Mouse (Mus musculus) layer of hippocampus, adult 8-10 months (tissue): ENCODE results near the gene Gm13124. TPM values are rescaled to one million over a fixed set of nuclear protein-coding genes. Genes with fewer than 3 reads are reported as not detected.
"Not testable (repeated sequence)": the region's sequence is repeated elsewhere in the genome, so short reads cannot be mapped to it uniquely, and the experiment has no call there.

Experiments
- DNase-seq, 2 experiments: peaks; one replicate each; pipeline ENCODE4 v3.0.0; 2022; ENCODE audit warnings: low spot score in 2 of 2
- total RNA-seq, 4 experiments: library from RNA; stranded (reverse); gene quantifications; 2 replicates each; pipeline ENCODE4 v1.2.4; 2022

Gm13124 gene
- total RNA-seq: not detected

GRCm38 (mm10) chr4:144565034-144565433, at the start of gene Gm13124:
TSS of gene Gm13124 (minus strand) at chr4:144565134.
- DNase-seq: no peak

DNA sequence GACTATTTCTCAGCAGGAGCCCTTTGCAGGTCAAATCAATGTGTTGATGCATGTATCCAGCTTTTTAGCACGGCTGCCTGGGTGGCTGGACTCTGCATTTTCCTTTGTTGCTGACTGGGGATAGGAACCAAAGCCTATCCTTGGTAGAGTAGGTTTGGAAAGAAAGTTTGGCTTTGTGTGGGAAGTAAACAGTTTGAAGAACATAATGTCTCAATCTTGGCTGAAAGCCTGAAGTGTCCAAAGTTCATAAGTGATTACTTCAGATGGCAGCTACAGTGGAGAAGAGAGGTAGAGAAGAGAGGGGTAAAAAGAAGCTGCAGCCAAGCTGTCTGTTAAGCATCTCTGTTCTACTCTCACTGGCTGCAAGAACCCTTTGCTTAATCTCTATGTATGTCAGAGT, 49.7 kb upstream of the Gm13124 start:
- no peak for DNase-seq

DNA sequence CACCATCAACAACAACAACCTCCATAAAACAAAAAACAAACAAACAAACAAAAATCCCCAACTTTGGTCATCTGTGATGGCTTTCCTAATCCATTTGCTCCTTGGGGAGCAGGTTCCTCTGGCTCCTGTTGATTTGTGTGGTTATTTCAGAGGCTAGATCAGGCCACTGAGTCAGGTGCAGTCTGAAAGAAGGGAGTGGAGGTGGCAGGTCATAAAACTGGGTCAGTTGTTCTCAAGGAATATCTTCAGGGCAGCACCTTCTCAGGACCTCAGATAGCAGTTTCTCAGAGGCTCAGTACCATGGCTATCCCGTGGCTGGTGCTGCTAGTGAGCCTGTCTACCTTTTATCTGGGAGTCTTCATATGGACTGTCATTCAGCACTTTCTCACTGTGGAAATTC, 48.5 kb upstream of the Gm13124 start, which contains the start of gene Aadacl4:
TSS of gene Aadacl4 (plus strand) at position 301 of the 400 bp plus-strand sequence.
- no peak for DNase-seq

- no peak for DNase-seq
These were observed 27.9 kb upstream of the Gm13124 start for GRCm38 (mm10) chr4:144592790-144593189.

DNA sequence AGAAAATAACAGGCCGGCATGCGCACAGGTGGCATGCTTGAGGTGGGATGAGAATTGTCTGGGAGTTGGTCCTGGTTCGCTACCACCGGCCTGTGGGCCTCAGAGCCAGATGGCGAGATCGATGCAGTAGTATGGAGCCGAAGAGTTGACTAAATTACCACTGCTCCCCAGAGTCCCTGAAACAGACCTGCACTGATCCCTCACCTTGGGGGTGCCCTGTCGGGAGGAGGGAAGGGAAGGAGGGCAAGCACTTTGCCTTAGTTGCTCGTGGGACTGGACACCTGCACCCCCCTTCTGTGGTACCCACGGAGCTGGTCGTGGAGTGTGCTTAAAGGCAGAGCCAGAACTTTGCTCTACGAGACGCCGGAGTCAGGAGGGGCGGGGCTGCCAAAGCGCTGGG, 21.3 kb upstream of the Gm13124 start:
- not testable (repeated sequence) for DNase-seq

DNA sequence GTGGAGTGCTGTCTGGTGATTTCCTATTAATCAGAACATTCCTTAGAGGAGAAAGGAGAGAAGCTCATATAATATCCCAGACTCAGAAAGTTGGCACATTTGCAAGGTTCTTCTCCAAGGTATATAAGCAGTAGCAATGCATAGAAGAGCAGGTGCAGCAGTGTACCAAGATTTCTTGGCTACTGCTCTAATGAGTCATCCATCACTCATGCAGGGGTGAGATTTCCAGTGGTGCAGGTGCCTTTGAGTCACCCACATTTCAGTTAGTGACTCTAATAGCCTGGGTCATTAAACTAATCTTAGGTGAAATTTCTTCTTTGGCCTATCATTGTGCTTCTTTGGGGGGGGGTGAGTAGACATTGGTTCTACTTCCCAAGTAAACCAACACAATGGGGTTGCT, 2.8 kb upstream of the Gm13124 start:
- no peak for DNase-seq

DNA sequence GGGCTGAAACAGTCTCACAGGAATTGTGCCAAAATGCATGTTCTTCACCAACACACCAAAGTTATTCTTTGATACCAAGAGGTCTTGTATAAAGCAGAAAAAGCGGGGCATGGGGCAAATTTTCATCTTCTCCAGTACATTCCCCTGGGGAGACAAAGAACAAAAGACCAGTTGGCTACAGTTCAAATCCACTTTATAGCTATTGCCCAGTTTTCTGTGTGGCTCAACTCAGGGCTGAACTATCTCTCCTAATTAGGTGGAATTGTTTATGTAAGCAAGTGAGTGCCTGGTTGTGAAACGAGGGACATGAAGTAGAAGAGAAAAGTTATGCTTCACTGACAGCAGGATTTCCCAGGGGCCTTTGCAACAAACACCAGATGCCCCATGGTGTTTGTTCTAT, 3.7 kb downstream of the Gm13124 start:
- DNase-seq: no peak

GRCm38 (mm10) chr4:144559792-144560191, 5.1 kb downstream of the Gm13124 start:
- DNase-seq: no peak

DNA sequence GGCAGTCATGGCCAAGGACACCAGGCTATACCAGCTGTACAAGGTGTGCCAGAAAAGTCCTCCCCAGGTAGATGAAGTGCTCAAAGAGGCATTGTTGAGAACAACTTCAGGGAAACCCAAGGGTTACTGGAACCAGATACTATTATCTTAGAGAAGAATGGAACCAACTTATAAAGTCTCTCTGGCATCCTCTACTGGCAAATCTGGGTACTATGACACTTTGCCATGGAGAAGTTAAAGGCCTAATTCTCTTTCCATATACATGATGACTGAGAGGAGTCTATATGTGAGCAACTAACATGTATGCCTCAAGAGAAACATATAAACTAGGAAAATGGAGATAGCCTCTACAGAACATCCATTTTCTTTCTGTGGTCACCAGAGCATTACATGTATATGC, 13.8 kb downstream of the Gm13124 start:
- no peak for DNase-seq

DNA sequence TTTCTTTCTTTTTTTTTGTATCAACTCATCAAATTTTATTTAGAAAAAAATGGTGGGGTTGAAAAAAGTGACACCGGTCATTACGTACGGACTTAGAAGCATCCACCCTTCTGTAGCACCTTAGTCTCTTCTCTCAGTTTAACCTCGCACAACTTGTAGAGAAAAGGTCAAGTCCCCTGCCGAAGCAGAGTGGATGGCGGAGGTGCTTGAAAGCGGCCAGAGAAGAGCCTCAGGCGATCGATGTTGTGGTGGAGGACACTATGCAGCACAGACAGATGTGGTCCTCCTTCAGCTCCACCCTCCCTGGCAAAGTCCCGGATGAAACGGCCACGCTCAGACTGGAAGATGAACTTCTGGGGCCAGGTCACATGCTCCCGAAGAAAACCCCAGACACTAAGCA, 19.6 kb downstream of the Gm13124 start:
- DNase-seq: not testable (repeated sequence)

- no peak for DNase-seq
These were observed 20.2 kb downstream of the Gm13124 start for GRCm38 (mm10) chr4:144544689-144545088.

- DNase-seq: no peak
These were observed 45.4 kb downstream of the Gm13124 start, which contains the start of gene 9430007A20Rik for GRCm38 (mm10) chr4:144519522-144519921. TSS of gene 9430007A20Rik (plus strand) at chr4:144519822.

GRCm38 (mm10) chr4:144506518-144506917, 58.4 kb downstream of the Gm13124 start:
- DNase-seq: no peak

Other genes starting within 250 kb of the Gm13124 start
- not detected for gene Gm13128, start 234.9 kb downstream of the Gm13124 start, total RNA-seq
- gene Gm13119, start 207.2 kb downstream of the Gm13124 start, total RNA-seq: not detected
- gene Pramef20, start 187.2 kb downstream of the Gm13124 start, total RNA-seq: not detected
- not detected for gene Pramef12, start 156.7 kb downstream of the Gm13124 start, total RNA-seq
- gene 1700012P22Rik, start 126.4 kb downstream of the Gm13124 start, total RNA-seq: not detected
- not detected for gene Gm9944, start 111.8 kb downstream of the Gm13124 start, total RNA-seq
- not detected for gene Aadacl3, start 101.4 kb downstream of the Gm13124 start, total RNA-seq
- not detected for gene 9430007A20Rik, start 45.3 kb downstream of the Gm13124 start, total RNA-seq
- gene Aadacl4, start 48.6 kb upstream of the Gm13124 start, total RNA-seq: not detected
- not detected for gene Gm436, start 121.2 kb upstream of the Gm13124 start, total RNA-seq
- gene Gm13178, start 156.3 kb upstream of the Gm13124 start, total RNA-seq: under 1 TPM in 1 of 4 experiments, not detected in 3; 0.39 TPM
- gene Gm438, start 221.4 kb upstream of the Gm13124 start, total RNA-seq: under 1 TPM in 1 of 4 experiments, not detected in 3; 0.23 TPM